Mouse (Mus musculus) stomach, postnatal 0 days (tissue): ENCODE results near the gene Tpm3.

ENCODE experiments used
- CTCF ChIP-seq: IDR thresholded peaks from 2 replicates; pipeline ENCODE4 v1.5.1; 2016; ENCODE audit warnings: antibody characterized with exemption, low read depth, mild to moderate bottlenecking, moderate library complexity
- EP300 ChIP-seq: optimal IDR thresholded peaks from 2 replicates; pipeline ENCODE3; 2016; ENCODE audit warnings: antibody characterized with exemption

GRCm38 (mm10) chr3:90134483-90134882 lies 62.0 kb downstream of the Tpm3 start:
- TF ChIP-seq CTCF (no peak), EP300 (no peak)
